Mouse (Mus musculus) ES-Bruce4 (cell line): ENCODE results near the gene Isl1. TPM values are rescaled to one million over a fixed set of nuclear protein-coding genes. Genes with fewer than 3 reads are reported as not detected.
A peak's percentile ranks its signal among the peaks of the same experiment; 100 is the strongest.

ENCODE experiments used
- H3K27ac ChIP-seq: 2 replicates; pipeline ENCODE4 v1.5.1; 2012; ENCODE audit warnings: low read length, inconsistent platforms; ENCODE audit not compliant: insufficient read depth
- H3K27me3 ChIP-seq: 2 replicates; pipeline ENCODE4 v1.6.1; 2012; ENCODE audit warnings: mild to moderate bottlenecking, low read length, inconsistent platforms; ENCODE audit not compliant: control insufficient read depth, poor library complexity, insufficient read depth, severe bottlenecking
- H3K36me3 ChIP-seq: 2 replicates; pipeline ENCODE4 v1.6.1; 2012; ENCODE audit warnings: inconsistent platforms, mild to moderate bottlenecking, low read length, moderate library complexity; ENCODE audit not compliant: control insufficient read depth, poor library complexity, insufficient read depth, severe bottlenecking
- H3K4me1 ChIP-seq: one replicate; pipeline ENCODE4 v1.8.1; 2011; ENCODE audit warnings: low read length; ENCODE audit not compliant: control insufficient read depth, insufficient read depth
- H3K4me3 ChIP-seq: 2 replicates; pipeline ENCODE4 v1.5.1; 2011; ENCODE audit warnings: low read depth, mild to moderate bottlenecking, low read length
- H3K9ac ChIP-seq: 2 replicates; pipeline ENCODE4 v1.6.1; 2012; ENCODE audit warnings: low read depth, mild to moderate bottlenecking, inconsistent platforms; ENCODE audit not compliant: poor library complexity, severe bottlenecking
- H3K9me3 ChIP-seq: replicated peaks from 2 replicates; pipeline ENCODE4 v1.6.1; 2012; ENCODE audit warnings: mild to moderate bottlenecking, low read length, inconsistent platforms; ENCODE audit not compliant: control insufficient read depth, poor library complexity, insufficient read depth, severe bottlenecking
- CTCF ChIP-seq: IDR thresholded peaks from one replicate; pipeline ENCODE4 v1.8.1; 2011; ENCODE audit warnings: low read depth, low read length
- EP300 ChIP-seq: IDR thresholded peaks from 2 replicates; pipeline ENCODE4 v1.6.1; 2011; ENCODE audit warnings: low read depth, low read length; ENCODE audit not compliant: insufficient read depth
- POLR2A ChIP-seq: IDR thresholded peaks from one replicate; pipeline ENCODE4 v1.8.1; 2011; ENCODE audit warnings: low read length; ENCODE audit not compliant: insufficient read depth
- polyA plus RNA-seq: library from polyadenylated mRNA; stranded (reverse); fragments of >200 nt; gene quantifications from 2 replicates; pipeline ENCODE4 v1.2.4, GENCODE M21; 2011; ENCODE audit warnings: low read depth; ENCODE audit not compliant: missing spikeins, insufficient read depth, insufficient read length

Isl1 gene
- polyA plus RNA-seq, 1 experiment: not detected

DNA sequence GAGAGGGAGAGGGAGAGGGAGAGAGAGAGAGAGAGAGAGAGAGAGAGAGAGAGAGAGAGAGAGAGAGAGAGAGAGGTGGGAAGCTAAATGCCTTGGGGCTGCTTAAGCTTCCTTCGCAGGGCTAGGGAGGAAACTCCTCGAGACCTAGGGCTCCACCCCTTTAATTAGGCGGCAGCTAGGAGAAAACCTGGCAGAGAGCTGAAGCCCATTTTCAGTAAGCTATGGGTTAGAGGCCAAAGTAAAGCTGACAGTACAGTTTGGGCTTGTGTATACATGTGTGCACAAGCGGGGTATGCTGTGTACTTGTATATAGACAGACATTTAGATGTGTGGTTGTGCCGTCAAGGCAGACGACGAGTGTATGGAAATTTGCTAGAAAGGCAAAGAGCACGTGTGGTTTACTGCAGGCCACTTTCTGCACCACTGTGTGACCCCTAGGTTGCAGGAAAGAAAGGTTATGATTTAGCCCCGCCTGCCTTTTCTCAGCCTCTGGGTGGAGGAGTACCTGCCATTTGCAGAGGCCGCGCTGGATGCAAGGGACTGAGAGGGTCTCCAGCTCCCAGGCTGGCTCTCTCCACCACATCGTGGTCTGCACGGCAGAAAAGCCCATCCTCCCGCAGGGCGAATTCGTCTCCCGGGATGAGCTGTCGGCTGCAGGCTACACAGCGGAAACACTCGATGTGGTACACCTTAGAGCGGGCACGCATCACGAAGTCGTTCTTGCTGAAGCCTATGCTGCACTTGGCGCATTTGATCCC is 4.6 kb downstream of the Isl1 start:
- H3K9me3 ChIP-seq: no peaks in the 10 kb centered on the region
- peaks cover 37% of the 10 kb centered on the region for H3K27me3 ChIP-seq
- peak overlapping the region; percentile 39; the same call in 1 of the 2 replicates for H3K4me3 ChIP-seq
- H3K9ac ChIP-seq: no peak overlapping the region
- H3K36me3 ChIP-seq: no peaks in the 10 kb centered on the region
- TF ChIP-seq EP300 (no peak), POLR2A (no peak), CTCF (no peak)
- no peaks in the 10 kb centered on the region for H3K4me1 ChIP-seq
- no peak overlapping the region for H3K27ac ChIP-seq

DNA sequence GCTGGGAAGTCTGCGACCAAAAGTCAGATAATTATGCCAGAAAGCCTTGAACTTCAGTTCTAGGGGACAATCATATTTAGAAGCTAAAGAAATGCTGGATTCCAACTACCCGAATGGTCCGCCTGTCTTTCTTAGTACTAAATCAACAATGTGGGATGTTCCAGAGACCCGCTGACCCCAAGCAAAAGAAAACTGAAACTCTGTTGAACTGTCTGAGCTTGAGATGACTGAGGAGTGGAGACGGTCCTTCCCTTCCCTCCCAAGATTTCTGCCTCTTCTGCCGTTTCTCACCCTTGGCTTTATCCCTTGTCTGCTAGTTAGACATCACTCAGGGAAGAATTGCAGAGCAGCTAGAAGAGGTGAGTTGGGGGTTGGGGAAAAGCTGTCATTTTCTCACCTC is 5.7 kb downstream of the Isl1 start:
- Histone ChIP-seq H3K4me1 (no peaks in the 10 kb centered on the region), H3K36me3 (no peaks in the 10 kb centered on the region), H3K4me3 (no peak overlapping the region), H3K27ac (no peak overlapping the region), H3K9me3 (no peaks in the 10 kb centered on the region), H3K27me3 (peaks cover 34% of the 10 kb centered on the region), H3K9ac (no peak overlapping the region)
- TF ChIP-seq CTCF (no peak), EP300 (no peak), POLR2A (no peak)

- no peak for TF ChIP-seq EP300
- TF ChIP-seq CTCF: no peak
- TF ChIP-seq POLR2A: no peak
- Histone ChIP-seq H3K27me3 (peaks cover 29% of the 10 kb centered on the region), H3K9me3 (no peaks in the 10 kb centered on the region), H3K4me3 (peak overlapping the region; percentile 18), H3K27ac (no peak overlapping the region), H3K36me3 (no peaks in the 10 kb centered on the region), H3K9ac (no peak overlapping the region), H3K4me1 (no peaks in the 10 kb centered on the region)
These were observed 6.6 kb downstream of the Isl1 start for GRCm38 (mm10) chr13:116302861-116303260.

GRCm38 (mm10) chr13:116301706-116302105 is 7.8 kb downstream of the Isl1 start:
- Histone ChIP-seq H3K9me3 (no peaks in the 10 kb centered on the region), H3K4me1 (no peaks in the 10 kb centered on the region), H3K4me3 (no peak overlapping the region), H3K27ac (no peak overlapping the region), H3K9ac (no peak overlapping the region), H3K27me3 (peaks cover 25% of the 10 kb centered on the region), H3K36me3 (no peaks in the 10 kb centered on the region)
- no peak for TF ChIP-seq EP300
- TF ChIP-seq CTCF: no peak
- no peak for TF ChIP-seq POLR2A

DNA sequence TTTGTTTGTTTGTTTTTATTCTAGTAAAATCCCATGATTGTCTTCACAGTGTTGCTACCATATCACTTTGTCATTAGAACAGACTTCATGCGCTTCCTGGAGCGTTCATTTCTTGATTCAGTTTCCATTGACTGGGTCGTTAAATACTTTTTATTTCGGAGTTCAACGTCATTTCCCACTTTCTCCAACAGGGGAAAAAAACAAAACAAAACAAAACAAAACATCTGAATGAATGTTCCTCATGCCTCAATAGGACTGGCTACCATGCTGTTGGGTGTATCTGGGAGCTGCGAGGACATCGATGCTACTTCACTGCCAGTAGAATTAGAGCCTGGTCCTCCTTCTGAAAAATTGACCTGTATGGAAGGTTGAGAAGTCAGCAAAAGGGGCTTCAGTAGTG is 10.2 kb downstream of the Isl1 start:
- Histone ChIP-seq H3K4me3 (no peak overlapping the region), H3K27me3 (peaks cover 16% of the 10 kb centered on the region), H3K36me3 (no peaks in the 10 kb centered on the region), H3K4me1 (no peaks in the 10 kb centered on the region), H3K9ac (no peak overlapping the region), H3K27ac (no peak overlapping the region), H3K9me3 (no peaks in the 10 kb centered on the region)
- no peak for TF ChIP-seq CTCF
- no peak for TF ChIP-seq EP300
- TF ChIP-seq POLR2A: no peak

DNA sequence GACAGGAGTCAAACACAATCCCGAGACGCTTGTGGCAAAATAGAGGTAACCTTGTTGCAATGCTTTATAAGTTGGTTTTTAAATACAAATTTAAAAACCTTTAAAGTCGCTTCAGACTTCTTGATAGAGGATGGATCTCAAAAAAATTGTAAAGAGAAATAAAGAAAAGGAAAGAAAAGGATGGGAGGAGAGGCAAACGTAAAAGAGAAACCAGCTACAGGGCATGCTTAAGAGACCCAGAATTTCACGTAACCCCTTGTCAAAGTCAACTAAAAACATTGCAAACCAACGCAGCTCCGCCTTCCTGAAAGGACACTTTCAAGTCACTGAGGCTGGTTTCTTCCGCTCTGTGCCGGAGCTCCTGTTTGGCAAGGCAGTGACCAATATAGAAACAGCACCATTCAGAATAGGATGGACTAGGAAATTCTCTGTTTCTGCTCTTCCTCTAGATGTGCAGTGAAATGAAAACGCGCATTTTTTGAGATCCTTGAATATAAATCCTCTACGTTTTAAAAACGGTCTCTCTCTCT is 10.8 kb downstream of the Isl1 start:
- no peaks in the 10 kb centered on the region for H3K9me3 ChIP-seq
- H3K4me3 ChIP-seq: no peak overlapping the region
- TF ChIP-seq CTCF (no peak), EP300 (no peak), POLR2A (no peak)
- peaks cover 10% of the 10 kb centered on the region for H3K27me3 ChIP-seq
- H3K27ac ChIP-seq: no peak overlapping the region
- no peak overlapping the region for H3K9ac ChIP-seq
- no peaks in the 10 kb centered on the region for H3K4me1 ChIP-seq
- no peaks in the 10 kb centered on the region for H3K36me3 ChIP-seq
